Mouse (Mus musculus): ENCODE data around the gene Parva.

Gene Parva

DNA sequence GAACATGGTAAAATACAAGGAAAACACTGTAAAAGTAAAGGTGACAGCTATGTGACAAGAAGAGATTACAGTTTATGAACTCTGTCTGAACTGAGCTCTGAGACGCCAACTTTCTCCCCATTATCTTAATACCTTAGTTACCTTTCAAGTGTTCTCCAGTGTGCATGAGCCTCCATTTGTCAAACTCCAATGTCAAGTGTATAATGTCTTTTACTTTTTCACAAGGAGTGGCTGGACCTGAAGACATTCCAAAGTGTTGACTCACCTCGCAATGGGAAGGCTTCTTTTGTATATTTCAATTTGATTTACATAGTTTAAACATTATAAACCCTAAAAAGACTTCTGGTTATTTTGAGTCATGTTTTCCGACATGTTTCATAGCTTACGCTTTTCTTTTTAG lies 3.9 kb upstream of the Parva start:
- DNase-seq (ENCODE audit: low read depth, low spot score): peak; percentile 72

DNA sequence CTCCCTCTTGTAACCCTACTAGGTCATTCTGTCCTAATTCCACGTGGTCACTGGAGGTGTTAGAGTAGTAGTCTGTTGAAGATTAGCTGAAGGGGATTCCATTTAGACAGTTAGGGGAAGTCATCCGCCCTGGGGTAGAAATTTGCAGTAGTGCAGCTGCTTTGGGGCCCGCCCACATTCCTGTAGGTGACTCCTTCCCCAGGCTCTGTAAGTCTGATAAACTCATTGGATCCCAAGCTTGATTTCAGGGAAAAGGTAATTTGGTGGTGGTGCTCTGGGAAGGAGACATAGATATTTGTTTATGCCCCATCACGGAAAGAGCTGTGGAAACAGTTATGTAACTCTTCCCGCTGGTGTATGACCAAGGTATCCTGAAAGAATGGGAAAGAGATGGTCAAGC lies 494 bp upstream of the Parva start:
- DNase-seq (ENCODE audit: low read depth, low spot score): peak; percentile 64

DNA sequence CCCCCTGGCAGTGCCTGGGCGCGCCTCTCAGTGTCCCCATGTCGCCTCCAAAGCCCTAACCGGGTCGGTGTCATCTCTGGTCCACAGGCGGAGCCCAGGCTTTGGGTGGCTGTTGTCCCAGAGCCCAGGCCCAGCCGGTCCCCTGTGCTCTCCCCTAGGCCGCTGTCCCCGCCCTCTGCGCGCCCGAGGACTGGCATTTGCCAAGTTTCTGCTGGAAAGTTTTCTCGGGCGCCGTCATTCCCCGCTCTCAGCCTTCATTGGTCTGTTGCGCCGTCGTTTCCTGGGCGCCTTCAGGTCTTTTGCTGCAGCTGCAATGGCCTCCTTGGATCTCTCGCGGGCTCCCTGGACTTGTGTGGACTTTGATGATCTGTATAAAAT lies 842 bp downstream of the Parva start:
- peak; percentile 92 for DNase-seq (ENCODE audit: low read depth, low spot score)

GRCm38 (mm10) chr7:112439846-112440245 lies 12.5 kb downstream of the Parva start:
- no peak for DNase-seq (ENCODE audit: low read depth, low spot score)

DNA sequence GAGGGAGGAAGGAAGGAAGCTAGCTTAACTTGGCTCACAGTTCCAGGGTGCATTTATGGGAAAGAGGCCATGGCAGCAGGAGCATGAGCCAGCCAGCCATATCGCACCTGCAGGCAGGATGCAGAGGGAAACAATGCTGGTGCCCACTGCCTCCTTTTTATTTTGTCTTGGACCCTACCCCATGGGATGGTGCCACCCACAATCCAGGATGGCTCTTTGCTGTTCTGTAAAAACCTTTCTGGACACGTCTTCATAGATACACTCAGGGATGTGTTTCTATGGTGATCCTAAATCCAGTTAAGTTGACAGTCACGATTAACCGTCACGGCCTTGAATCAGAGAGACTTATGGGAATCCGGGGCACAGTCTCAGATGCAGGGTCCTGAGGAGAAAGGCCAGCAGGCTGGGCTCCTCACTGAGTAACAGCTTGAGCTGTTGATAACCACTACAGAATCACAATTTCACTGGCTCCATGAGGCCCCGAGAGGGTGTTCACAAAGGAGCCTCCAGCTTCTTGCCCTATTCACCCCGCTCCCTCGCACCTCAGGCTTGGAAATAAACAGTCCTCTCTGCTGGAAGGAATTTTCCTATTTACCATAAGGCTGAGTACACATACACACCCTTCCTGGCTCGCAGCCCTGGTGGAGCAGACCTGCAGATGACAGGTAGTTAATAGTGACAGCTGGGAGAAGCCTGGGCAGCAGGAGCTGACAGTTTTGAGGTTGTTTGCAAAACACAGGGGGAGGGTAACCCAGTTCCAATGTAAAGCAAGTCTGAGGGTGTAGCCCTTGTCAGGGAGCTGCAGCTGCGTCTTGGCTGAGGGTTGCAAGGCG lies 17.1 kb downstream of the Parva start:
- no peak for DNase-seq (ENCODE audit: low read depth, low spot score)

DNA sequence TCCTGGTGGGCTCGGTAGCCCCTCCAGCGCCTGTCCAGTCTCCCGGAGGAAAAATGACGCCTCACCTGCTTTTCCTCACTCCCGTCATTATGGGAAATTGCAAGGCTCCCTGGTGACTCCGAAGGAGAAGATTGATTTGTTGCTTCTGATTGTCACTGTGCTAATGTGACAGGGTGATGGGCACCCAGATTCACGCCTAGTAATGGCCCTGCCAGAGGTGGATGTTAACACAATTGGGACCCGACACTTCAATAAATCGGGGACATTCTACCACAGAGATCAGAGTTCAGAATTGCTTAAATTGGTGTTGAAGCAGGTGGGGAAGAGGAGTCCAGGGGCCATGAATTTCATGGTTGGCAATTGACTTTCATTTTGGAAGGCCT lies 17.7 kb downstream of the Parva start:
- no peak for DNase-seq (ENCODE audit: low read depth, low spot score)

DNA sequence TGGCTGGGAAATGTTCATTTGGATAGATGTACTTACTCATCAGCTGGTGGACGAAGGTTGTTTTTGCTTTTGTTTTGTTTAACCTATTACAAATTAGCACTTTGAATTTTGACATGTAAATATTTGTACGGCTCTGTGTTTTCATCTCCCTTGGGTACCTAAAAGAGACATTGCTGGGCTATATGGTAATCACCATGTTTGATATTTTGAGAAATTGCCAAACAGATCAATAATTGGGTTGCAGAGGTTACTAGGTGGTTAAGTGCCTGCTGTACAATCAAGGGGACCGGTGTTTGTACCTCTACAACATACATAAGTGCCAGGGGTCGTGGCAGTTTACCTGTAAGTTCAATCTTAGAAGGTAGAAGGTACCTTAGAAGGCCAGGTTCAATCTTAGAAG lies 19.2 kb downstream of the Parva start:
- DNase-seq (ENCODE audit: low read depth, low spot score): no peak

DNA sequence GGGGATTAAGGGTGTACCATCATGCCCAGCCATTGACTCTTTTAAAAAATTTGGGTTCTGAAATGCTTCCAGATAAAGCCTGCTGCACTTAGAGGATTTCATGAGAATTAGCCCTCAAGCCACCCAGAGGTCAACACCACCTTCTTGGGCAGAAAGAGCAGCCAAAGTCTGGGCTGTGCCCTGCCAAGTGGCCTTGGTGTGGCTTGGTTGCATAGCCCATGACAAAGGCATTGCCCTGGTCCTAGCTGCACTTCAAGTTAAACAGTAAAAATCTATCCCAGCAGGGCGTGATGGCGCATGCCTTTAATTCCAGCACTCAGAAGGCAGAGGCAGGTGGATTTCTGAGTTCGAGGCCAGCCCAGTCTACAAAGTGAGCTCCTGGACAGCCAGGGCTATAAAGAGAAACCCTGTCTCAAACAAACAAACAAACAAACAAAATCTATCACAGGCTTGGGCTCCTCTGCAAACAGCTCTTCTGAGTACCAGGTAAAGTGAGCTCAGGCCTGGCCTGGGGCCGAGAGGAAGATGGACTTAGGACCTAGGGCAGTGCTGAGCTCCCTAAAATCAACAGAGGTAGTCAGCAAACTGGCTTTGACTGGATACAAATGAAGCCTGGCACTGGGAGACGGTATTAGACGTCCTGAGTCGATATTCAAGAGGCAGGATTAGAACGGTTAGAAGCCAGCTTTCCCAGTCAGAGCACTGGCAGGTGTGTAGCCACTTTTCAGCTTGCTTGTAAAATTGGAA lies 22.8 kb downstream of the Parva start:
- no peak for DNase-seq (ENCODE audit: low read depth, low spot score)

DNA sequence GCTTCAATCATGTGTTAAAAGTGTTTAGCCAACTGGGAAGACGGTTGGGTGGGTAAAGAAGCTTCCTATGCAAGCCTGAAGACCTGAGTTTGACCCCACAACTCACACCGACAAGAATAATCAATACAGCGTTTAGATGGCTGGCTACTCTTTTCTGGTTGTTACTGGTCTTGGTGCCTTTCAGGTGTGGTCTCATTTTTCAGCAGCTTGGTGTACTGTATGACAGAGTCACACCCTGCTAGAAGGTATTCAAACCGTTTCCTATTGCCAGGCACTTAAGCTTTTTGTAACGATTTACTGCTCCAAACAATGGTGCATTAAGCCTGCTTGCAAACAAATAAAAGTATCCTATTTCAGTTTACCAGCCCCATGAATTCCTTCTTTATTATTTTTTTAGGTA lies 25.2 kb downstream of the Parva start:
- DNase-seq (ENCODE audit: low read depth, low spot score): no peak

DNA sequence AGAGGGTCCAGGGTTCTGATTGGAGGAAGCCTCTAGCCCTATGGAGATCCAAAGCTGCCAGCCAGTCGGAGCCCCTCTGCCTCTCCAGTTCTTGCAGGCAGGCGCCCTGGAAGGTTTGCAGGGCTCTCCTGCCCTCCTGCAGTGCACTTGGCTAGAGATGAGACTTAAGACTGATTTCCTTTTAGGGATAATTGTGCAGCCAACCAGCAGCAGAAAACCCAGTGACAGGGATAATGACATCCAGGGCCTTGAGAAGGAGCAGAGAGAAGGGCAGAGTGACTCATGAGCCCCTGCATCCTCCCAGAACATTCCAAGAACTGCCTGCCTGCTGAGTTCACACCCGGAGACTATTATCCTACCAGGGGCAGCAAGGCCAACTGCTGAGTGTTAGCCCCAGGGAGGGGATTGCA lies 26.5 kb downstream of the Parva start:
- DNase-seq (ENCODE audit: low read depth, low spot score): peak; percentile 87

DNA sequence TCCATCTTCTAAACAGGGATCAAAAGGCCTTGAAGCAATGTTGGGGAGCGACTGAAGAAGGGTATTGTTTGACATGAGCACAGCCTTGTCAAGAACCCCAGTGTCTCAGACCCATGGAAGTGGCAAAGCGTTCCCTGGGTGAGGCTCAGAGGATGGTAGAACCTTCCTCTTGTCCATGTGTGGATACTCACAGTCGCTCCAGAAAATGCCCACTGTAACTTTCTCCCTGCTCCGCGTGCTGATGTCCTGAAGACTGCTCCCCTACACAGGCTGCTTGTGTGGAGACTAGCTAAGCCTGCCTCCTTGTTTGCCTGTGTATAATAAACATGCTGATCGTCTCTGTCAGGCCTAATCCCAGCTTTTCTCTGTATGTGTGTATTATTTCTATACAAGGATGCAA lies 27.1 kb downstream of the Parva start:
- no peak for DNase-seq (ENCODE audit: low read depth, low spot score)

DNA sequence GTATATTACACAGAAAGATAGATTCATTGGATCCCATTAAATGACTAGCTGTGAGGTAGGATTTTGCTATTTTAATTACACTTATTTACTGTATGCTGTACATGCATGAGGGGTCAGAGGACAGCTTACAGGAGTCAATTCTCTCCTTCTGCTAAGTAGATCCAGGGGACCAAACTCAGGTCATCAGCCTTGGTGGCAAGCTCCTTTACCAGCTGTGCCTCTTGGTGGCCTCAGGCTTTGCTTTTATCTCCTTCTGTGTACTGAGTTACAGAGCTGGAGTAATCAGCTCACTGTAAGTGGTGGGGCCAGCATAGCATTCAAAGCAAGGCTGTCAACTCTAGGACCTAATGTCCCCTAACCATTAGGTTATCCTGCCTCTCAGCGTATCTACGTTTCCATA lies 27.6 kb downstream of the Parva start:
- DNase-seq (ENCODE audit: low read depth, low spot score): no peak

- DNase-seq (ENCODE audit: low read depth, low spot score): peak; percentile 76
These were observed 28.3 kb downstream of the Parva start for GRCm38 (mm10) chr7:112455566-112456110.

GRCm38 (mm10) chr7:112457373-112457772 lies 30.1 kb downstream of the Parva start:
- DNase-seq (ENCODE audit: low read depth, low spot score): no peak

DNA sequence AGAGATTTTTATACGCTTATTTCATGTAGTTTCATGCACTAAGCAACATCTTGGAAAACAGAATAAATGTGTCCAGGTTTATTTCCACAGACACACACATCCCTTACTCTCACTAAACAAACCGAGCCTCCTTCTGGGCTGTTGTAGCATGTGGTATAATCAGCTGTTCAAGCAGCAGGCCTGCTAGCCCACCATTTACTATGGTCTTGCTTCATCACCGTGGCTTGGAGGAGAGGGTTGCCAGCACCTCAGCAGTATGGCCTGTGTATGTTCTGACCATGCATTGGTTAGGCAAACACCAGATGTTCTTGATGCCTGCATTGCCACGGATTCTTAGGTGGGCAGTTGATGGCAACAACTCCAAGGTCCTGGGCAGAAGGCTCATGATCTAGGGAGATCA lies 30.6 kb downstream of the Parva start:
- no peak for DNase-seq (ENCODE audit: low read depth, low spot score)

DNA sequence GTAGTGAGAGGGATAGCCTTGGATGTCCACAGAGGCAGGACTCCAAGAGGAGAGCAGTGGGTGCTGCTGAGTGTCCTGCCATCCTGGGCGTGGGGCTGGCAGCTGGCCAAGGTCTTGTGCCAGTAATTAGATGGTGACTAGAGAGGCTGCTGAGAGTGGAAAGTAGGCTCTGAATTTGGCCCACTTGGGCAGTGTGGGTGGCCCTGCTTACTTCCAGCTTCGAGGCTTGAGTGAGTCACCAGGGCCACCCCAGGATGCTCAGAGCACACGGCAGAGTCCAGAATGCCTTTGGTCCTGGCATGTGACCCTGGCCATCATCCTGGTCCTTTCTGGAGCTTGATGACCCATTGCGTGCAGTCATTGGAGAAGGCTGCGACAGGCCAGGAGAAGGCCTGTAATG lies 31.1 kb downstream of the Parva start:
- DNase-seq (ENCODE audit: low read depth, low spot score): peak; percentile 59

DNA sequence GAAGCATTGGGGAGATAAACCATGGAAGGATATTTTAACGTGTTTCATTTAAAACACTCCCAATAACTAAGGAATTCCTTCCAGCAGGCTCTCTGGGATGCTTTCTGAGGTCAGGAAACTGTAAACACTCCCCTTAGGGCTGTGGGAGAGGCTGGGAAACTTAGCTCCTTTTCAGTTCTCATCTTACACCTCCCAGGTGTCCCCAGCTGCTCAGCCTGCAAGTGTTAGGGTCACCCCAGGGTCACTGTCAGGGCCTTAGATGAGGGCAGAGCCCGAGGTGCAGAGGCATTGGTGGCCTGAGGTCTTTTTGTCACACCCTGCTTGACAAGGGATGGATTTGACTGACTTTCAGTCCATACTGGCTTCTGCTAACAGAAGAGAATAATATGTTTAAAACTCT lies 35.8 kb downstream of the Parva start:
- no peak for DNase-seq (ENCODE audit: low read depth, low spot score)

- peak; percentile 59 for DNase-seq (ENCODE audit: low read depth, low spot score)
These were observed 38.6 kb downstream of the Parva start for GRCm38 (mm10) chr7:112465920-112466319.

- no peak for DNase-seq (ENCODE audit: low read depth, low spot score)
These were observed 39.5 kb downstream of the Parva start for GRCm38 (mm10) chr7:112466786-112467185.

DNA sequence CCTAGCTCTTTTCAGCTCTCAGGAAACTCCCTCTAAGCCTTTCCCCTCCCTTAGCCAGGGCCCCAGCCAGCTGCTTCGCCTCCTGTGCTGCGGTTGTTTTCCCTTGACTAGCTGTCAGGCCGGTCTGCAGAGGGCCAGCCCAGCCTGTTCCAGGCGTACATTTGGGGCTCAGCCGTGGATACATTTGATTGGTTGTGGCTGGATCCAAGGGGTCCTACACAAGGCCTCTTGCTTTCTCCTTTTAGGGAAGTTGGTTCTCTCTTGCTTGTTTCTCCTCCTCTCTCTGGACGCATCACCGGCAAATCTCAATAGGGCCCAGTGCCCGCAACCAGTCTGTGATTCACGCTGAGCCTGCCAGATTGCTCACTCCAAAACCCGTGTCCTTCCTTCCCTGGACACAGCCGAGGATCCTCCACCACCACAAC lies 40.4 kb downstream of the Parva start:
- DNase-seq (ENCODE audit: low read depth, low spot score): peak; percentile 92

DNA sequence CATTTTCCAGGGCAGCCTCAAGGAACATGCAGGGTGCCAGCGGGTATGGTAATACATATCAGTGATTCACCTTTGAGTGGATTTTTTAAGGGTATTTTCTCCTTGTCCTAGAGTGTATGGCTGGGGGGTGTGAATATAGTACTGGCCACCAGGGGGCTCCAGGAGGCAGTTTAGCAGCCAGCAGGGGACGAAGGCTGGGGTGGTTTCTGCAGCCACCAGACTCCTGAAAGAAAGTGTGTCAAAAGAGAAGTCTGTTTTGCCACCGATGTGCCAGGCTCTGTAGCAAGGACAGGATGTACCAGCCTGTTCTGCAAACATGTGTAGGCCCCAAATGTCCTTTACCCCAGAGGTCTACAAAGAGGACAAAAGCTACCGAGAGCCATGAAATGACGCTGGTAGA lies 42.5 kb downstream of the Parva start:
- DNase-seq (ENCODE audit: low read depth, low spot score): peak; percentile 79

DNA sequence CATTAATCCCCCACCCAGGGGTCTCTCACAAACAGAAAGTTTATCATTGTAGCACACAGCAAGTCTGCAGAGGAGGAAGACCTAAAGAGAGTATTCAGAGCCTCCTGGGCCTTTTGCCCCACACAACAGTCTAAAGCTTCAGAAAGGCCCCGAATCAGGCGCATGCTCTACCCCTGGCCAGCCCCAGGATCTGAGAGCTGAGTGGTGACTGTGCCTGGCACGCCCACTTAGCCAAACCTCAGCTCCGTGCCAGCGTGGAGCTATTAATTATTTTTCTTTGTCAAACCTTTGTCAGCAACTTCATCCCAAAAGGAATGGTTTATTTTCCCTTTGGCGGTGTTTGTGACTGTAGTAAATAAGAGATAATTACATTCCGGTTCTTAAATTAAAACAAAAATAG lies 44.0 kb downstream of the Parva start:
- DNase-seq (ENCODE audit: low read depth, low spot score): no peak

Measured in 3T3-L1 (cell line).